Mouse (Mus musculus): ENCODE results near the gene Tmem204.

GRCm38 (mm10) chr17:25066595-25066994 lies 16.8 kb downstream of the Tmem204 start:
- TF ChIP-seq CTCF (IDR thresholded peaks at IDR 0.05; ENCODE audit: borderline replicate concordance, extremely low read depth, insufficient read depth, insufficient read length) (no peak), POLR2A (IDR thresholded peaks at IDR 0.05; ENCODE audit: borderline replicate concordance, extremely low read depth, insufficient read depth, insufficient read length, poor library complexity, severe bottlenecking) (no peak)
